Mouse (Mus musculus) kidney, postnatal 25 days (tissue): ENCODE measurements around the gene H2-Q6.
A peak's percentile ranks its signal among the peaks of the same experiment; 100 is the strongest.
"Not testable (repeated sequence)": the region's sequence is repeated elsewhere in the genome, so short reads cannot be mapped to it uniquely, and the experiment has no call there.

Experiments
- DNase-seq, 2 experiments: peaks; one replicate each; pipeline ENCODE4 v3.0.0; 2021; ENCODE audit warnings: mixed read lengths in 2 of 2

H2-Q6 gene

GRCm38 (mm10) chr17:35435577-35435976 is 10.9 kb downstream of the H2-Q6 start:
- DNase-seq, result not testable (repeated sequence)

- DNase-seq, result not testable (repeated sequence)
Measured at GRCm38 (mm10) chr17:35437386-35437936, 12.8 kb downstream of the H2-Q6 start.

- not testable (repeated sequence) for DNase-seq
Measured at GRCm38 (mm10) chr17:35438395-35438794, 13.7 kb downstream of the H2-Q6 start.

- peak; percentile 84 to 86 for DNase-seq
Measured at GRCm38 (mm10) chr17:35438885-35439284, 14.2 kb downstream of the H2-Q6 start, which contains the start of gene H2-Q7. TSS of gene H2-Q7 (plus strand) at chr17:35439155.

- peak in 1 of 2 experiments; percentile 40 for DNase-seq
Measured at GRCm38 (mm10) chr17:35439295-35439747, 14.7 kb downstream of the H2-Q6 start.

- peak in 1 of 2 experiments; percentile 42 for DNase-seq
Measured at GRCm38 (mm10) chr17:35439925-35440645, 15.4 kb downstream of the H2-Q6 start.

- not testable (repeated sequence) for DNase-seq
Measured at GRCm38 (mm10) chr17:35442376-35442775, 17.7 kb downstream of the H2-Q6 start.

- DNase-seq, result not testable (repeated sequence)
Measured at GRCm38 (mm10) chr17:35444510-35444909, 19.9 kb downstream of the H2-Q6 start.

GRCm38 (mm10) chr17:35458247-35458646 is 33.6 kb downstream of the H2-Q6 start:
- not testable (repeated sequence) for DNase-seq

- DNase-seq, result not testable (repeated sequence)
Measured at GRCm38 (mm10) chr17:35460513-35461341, 36.1 kb downstream of the H2-Q6 start.

GRCm38 (mm10) chr17:35465651-35466050 is 41.0 kb downstream of the H2-Q6 start:
- peak in 1 of 2 experiments; percentile 2 for DNase-seq

- DNase-seq, result not testable (repeated sequence)
Measured at GRCm38 (mm10) chr17:35468936-35469335, 44.3 kb downstream of the H2-Q6 start.

GRCm38 (mm10) chr17:35469842-35470751 is 45.4 kb downstream of the H2-Q6 start, which contains the start of gene H2-Q10:
TSS of gene H2-Q10 (plus strand) at chr17:35470089.
- DNase-seq, result peak; percentile 34 to 73
